Mouse (Mus musculus): ENCODE measurements around the gene Gpr18. TPM values are rescaled to one million over a fixed set of nuclear protein-coding genes. Genes with fewer than 3 reads are reported as not detected.

The Gpr18 gene
- total and polyA plus RNA-seq, 3 experiments, result 0.12 to 0.38 TPM; not detected in 1

DNA sequence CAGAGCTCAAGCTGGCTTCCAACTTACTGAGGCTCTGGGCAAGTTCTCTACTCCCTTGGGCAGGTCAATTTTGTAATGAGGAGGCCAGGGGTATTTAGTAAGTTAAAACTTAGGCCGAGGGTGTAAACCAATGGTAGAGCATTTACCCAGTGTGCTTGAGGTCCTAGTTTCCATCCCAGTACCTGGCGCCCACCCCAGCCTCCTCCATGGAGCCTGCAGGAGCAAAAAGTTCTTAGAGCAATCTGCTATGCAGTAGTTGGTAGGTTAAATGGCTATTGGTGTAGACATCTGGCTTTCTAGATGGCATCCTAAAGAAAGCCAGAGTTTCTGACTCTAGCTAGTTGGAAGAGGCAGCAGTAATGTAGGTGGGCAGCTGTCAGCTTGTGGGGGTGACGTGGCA, 33.9 kb upstream of the Gpr18 start:
- no peak for DNase-seq

DNA sequence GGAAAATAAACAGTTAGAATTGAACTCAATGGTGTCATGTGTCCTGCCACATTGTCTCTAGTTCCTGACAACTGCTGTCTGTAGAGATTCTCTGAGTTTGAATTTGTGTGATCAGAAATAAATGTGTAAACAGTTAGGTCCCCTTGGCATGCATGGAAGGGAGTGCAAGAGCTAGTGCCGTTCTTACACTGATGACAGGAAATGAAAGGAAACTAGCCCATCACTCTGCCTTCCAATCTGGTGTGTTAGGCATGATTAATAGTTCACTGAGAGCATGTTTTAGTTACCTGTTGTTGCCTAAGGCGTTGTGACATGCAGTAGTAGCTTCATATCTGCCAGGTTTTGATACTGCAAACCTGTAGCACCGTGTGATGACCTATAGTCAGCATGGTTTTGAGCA, 32.4 kb upstream of the Gpr18 start:
- no peak for DNase-seq

DNA sequence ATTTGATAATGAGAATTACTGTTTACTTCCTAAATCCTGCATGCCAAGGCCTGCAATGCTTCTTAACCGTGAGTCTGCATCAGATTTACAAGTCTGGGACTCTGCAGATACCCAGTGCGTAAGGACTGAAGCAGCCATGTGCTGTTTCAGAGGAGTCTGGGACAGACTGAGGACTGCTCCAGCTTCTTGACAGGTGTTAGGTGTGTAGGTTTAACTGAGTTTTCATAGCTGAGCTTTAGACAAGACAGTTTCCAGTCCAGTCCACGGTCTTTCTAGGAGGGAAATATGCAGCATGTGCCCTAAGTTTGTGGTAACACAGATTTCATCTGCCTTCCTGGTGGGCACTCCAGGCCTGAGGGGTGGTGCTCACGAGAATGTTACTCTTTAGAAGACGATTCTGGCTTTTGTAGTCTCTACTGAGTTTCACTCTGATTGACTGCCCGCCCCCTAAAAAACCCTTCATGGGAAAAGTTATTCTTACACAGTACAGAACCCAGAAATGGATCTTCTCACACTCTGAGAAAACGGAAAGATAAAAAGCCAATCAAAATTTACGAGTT, 31.7 kb upstream of the Gpr18 start:
- no peak for DNase-seq

DNA sequence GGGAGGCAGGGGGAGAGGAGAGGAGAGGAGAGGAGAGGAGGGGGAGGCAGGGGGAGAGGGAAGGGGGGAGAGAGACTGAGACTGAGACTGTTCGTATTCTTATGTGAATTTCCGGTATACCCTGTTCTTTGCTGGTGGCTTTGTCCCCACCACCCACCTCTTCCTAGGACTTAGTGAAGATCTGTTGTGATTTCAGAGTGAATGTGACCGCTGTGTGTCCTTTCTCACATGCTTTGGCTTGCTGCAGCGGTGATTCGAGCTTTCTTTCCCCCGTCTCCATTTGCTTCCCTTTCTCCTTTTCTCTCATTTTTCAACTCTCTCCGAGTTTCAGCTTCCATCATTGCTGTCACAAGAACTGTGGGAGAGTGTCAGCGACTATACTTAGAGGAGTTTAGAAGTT, 31.1 kb upstream of the Gpr18 start:
- DNase-seq, result no peak

DNA sequence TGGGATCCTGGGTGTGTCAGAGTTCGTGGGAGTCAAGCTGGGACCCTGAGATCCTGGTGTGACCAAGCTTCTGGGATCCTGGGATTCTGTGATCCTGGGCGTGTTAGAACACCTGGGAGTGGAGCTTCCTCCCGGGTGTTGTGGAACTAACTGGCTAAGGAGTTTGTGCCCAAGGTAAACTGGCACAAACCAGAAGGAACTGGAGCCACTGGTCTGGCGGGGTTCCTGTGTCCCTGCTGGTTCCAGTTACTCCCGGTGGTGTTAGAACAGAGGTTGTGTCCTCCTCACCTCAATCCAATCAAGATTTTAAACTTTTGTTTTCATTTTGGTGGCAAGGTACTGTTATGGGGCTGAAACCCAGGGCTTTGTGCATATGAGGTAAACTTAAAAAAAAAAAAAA, 30.6 kb upstream of the Gpr18 start:
- DNase-seq, result no peak

DNA sequence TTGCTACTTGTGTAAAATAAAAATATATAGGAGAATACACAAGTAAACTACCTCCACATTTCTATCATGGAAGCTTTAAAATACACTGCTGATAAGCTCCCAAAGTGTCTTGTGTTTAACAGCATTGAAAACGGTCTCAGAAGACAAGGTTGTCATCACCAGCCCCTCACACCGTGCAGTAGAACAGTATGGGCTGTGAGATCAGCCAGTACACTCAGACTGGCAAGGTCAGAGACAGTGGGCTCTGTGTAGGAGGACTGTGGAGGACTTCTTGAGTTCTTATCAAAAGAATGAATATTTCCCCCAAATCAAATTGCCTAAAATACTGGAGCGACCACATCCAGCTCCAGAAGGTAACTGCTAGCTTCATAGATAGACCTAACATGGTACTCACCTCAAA, 24.0 kb upstream of the Gpr18 start:
- DNase-seq, result no peak

DNA sequence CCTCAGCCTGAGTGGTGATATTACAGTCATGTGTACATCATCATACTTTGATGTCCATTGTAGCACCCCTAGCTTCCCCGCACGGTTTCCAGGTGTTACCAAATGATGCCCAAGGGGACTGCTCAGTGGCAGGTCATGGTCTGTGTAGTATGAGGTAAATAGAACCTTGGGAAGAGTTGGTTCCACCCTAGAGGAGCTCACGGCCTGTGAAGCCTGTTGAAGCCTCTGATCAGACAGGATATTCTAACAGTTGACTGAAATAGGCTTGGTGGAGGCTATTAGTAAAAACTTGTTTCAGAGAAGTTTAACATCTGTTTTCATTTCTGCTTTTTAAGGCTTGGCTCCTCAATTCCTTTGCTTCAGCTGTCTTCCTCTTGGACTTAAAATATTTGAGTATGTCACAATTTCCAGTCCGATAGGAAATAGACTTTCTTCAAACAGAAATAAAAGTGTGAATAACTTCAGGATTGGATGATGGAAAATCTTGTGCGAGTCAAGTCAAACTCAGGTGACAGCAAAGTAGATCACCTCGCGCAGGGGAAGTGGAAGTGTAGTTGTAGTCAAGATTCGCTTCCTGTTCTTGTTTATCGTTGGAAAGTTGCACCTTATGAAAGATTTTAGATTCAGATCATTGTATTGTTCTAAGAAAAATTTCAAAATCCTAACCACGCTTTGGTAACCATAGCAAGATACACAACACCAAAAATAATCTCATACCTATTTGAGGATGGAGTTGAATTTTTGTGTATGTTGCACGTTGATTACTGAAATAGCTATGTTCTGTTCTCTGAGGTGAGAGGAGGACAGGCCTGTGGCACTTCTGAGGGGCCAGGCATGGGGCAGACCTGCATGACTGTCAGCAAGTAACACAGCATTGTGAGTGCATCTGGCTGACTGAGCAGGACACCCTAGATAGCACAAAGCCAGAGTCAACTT, 22.9 kb upstream of the Gpr18 start:
- no peak for DNase-seq

DNA sequence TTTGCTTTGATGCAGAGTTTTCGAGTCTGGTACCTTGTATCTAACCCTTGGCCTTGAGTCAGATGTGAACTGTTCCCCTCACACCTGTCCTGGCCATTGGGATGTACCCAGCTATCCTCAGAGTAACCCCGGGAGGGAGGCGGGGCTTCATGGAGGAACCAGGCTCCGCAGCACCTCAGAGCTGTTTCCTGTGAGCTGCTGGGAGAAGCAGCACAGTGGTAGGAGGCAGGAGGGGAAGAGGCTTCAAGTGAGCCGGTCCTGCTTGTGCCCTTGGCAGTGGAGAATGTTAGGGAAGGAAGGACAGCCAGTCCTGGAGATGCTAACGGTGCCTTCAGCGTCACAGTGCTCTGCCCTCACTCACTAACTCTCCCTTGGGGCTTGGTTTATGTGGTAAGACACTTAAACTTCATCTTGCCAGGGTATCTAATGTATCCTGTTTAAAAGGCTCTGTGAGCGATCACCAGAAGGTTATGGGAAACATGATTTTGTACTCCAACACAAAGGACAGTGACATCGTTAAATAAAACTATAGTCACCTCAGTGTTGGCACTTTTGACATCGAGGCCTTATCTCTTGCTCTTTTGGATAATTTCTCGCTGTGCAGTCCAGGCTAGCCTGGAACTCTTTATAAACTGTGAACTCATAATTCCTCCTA, 22.1 kb upstream of the Gpr18 start:
- DNase-seq, result no peak

DNA sequence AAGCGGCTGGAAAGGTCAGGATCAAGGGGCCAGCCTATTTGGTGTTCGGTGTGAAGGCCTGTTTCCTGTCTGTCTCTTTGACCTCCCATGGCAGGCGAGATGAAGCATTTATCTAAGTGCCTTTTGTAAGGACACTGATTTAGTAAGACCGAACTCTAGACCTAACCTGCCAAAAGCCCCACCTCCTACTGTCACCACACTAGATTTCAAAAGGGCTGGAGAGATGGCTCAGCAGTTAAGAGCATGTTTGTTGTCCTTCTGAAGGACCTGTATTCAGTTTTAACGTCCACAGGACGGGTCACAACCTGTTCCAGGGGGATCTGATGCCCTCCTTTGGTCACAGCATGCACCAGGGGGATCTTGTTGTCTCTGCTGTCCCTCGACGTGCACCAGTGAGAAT, 21.3 kb upstream of the Gpr18 start:
- DNase-seq, result no peak

DNA sequence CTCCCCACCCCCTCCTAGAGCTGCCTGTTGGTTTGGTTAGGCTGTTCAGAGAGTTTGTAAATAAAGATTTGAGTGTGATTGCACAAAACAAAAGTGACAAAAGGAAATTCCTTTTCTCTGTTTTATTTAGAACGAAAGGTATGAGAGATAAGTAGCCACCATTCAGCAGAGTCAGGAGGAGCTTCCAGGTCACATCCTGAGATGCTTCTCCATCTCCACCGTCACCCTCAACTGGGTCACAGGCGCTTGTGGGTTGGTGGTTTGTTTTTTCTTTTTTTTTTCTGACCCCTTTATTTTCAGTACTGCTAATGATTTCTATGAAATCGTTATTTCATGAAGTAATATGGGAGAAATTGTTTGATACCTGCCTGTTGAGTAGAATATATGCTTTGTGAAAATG, 20.8 kb upstream of the Gpr18 start:
- no peak for DNase-seq

DNA sequence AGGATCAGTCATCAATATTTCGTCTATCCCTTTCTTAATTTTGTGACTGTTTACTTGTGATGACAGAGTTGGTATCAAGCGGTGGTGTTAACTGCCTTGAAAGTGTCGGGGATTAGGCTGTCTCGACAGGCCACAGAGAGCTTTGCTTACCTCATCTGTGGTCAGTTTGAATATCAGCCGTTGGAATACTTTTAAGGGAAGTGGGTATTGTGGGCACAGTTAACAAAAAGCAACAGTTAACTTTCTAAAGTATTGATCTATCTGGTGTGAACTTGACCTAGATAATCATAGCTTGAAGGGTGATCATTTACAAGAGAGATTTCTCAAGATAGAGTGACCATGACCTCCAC, 19.0 kb upstream of the Gpr18 start:
- no peak for DNase-seq

DNA sequence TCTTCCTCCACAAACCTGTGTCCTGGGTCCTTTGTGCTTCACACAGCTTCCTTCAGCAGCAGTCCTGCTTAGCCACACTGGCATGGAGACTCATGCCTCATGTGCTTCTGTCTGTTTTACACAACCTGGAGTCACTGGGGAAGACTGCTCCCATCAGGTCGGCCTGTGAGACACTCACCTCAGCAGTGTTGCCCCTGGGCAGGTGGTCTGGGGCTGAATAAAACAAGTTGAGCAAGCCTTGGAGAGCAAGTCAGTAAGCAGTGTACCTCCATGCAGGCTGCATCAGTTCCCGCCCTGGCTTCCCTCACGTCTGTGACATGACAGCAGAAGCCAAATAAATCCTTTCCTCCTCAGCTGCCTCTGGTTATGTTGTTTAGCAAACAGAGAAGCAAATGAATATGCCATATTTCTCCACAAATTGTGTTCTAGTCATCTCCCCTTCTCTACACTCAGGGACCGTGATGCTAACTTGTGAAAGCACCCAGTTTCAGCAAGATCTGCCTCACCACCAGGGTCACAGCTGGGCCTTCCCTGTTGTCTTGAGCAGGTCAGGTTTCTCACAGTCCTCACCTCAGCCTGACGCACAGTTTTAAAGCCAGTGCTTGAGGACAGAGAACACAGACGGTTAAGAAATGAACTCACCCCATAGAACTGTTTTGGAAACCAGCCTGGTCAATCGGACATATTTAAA, 18.5 kb upstream of the Gpr18 start:
- no peak for DNase-seq

DNA sequence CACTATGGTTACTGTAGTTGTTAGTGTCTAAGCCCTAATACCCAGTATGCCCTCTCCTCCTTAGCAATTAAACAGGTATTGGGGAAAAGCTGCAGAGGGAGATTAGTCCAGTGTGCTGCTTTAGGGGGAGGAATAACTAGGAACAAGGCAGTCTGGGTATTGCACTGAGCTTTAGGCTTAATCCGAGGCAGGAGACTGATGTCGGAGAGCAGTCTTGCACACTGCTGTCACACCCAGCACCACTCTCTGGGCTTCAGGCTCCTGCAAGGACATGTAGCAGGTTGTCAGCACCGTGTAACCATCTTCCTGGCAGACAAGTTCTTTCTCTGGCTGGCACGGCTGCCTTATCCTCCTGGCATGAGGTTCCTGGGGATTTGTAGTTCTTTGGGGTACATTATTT, 16.6 kb upstream of the Gpr18 start:
- DNase-seq, result no peak

DNA sequence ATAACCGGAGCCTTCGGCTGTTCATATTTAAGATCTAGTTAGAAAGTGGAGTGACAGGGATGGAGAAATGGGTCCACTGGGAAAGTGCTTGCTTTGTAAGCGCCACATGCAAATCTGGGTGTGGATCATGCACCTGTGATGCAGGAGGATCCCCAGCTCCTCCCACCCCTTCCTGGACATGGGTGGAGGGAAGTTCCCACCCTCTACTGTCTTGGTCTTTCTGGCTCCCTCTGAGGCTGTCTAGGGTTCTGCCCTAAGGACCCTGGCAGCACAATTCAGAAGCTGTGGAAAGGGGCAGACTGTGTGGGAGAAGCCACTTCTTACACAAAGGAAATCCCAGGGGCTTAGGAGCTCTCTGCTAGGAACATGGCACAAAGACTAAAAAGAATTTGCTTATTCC, 16.0 kb upstream of the Gpr18 start:
- no peak for DNase-seq

DNA sequence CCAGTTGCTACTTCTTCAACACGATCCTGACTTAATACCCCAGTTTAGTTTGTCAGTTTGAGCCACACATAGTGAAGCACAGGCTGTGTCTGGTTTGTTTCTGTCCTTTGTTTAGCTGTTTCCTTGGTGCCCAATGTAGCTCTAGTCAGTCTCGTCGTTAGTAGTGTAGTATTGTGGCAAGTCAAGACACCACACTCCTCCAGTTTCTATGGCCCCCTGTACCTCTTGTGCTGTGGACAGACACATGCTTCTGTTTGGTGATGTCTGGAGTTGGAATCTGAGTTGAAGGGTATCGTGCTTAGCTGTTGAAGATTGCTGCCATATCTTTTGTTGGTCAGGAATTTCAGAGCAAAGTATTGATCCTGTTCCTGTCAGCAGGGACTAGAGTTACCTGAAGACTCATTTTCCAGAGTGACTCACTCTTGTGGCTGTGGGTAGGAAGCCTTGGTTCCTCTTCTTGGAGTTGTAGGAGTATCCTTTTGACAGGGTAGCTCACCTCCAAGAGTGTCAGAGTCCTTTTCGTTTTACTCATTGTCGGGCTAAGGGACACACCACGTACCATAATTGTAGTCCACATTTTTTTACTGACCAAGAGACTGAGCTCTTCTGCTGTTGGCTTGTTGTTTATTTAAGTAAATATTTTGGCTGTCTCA, 15.3 kb upstream of the Gpr18 start:
- no peak for DNase-seq

DNA sequence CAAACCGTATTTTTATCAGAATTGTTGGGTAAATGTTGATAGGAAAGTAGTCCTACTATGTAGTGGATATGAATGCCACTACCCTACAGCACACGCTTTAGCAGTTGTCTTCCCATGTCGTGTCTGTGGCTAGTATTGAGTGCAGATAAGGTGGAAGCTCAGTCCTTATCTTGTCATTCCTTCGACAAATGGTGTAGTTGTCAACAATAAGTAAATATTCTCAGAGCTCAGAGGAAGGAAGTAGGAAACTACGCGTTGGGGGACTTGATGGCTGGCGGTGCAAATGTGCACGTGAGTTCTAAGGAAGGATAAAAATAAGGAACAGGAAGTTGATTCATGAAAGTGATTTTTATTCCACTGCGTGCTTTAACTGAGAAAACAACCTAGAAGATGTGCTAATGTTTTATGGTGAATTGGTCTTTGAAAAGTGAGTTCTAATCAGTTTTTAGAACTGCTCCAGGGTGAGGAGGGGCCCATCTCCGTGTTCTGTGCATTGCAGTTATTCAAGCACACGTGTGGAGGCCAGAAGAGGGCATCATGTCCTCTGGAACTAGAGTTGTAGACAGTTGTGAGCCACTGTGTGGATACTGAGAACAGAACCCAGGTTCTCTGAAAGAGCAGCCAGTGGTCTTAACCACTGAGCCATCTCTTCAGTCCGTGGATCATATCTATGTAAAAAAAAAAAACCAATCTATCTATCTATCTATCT, 13.8 kb upstream of the Gpr18 start:
- DNase-seq, result no peak

DNA sequence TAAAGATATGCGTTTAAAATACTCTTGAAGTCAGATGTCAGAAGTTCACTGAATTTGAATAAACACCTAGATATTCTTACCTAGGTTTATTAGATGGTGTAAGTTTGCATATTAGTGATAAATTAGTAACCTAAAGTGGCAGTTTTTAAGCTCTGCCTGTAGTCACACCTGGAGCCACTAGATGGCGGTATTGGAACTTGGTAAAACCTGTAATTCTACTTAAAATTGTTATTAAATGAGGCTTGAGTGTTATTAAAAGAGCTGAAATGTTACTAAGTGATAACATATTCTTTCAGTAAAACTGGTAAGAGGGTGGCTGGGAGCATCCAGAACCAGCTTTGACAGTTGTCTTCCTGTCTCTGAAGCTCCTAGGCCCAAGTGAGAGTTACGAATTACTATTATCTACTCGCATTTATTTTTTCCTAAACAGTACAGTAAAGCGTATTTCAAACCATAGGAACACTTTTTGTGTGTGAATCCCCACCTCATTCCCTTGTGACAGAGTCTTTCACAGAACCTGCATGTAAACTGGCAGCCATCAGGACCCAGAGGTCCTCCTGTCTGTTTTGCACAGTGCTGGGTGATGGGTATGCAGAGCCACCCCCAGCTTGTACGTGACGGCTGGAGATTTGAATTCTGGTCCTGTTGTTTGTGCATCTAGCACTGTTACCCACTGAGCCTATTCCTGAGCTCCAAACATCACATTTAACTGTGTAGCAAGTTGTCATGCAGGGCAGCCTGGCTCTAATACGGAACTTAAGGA, 13.0 kb upstream of the Gpr18 start:
- DNase-seq, result no peak

DNA sequence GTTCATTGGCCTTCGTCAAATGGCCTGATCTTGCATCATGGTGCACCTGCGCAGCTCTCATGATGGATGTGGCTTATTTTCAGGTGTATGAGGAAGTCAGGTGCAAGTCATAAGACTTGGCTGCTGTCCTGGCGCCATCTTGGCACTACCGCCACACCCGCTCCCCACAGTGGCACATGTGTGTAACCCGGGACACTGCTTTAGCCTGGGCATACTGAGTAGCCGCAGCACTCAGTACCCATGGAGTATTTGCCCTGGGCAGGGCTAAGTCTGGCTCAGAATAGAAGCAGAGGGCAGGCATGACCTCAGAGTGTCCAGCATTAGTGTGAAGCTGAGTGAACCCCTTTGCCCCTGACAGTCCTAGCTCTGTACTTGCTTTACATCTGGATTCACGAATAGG, 11.9 kb upstream of the Gpr18 start:
- no peak for DNase-seq

DNA sequence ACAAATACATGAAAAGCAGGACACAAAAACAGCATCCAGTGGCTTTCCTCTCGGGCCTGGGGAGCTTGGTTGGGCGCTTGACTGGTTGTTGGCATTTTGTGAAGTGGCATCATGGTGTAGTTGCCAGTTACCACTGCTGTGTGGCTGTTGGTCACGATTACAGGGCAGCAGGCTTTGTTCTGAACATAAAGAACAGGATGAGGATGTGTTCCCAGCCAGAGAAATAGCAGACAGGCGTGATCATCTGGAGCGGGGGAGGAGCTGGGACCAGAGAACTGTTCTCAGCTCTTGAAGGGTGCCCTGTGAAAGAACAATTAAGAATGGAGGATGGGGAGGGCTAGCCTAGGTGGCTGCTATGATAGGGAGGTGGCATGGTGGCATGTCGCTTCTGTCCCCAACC, 11.3 kb upstream of the Gpr18 start:
- DNase-seq, result no peak

DNA sequence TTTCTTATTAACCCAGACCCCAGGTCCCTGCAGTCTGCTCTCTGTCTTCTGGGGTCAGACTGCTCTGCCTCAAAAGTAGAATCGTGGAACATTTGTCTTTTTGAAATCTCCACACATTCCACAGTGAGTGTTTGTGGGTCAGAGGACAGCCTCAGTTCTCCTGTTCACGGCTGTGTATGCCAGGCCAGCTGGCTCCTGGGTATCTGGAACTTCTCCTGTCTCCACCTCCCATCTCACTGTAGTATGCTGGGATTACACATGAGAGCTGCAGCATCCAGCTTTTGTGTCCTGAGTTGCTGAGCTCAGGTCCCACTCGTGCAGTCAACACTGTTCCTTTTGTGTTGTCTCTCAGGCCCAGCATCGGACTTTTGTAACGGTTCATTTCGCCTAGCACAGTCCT, 9.3 kb upstream of the Gpr18 start:
- no peak for DNase-seq

DNA sequence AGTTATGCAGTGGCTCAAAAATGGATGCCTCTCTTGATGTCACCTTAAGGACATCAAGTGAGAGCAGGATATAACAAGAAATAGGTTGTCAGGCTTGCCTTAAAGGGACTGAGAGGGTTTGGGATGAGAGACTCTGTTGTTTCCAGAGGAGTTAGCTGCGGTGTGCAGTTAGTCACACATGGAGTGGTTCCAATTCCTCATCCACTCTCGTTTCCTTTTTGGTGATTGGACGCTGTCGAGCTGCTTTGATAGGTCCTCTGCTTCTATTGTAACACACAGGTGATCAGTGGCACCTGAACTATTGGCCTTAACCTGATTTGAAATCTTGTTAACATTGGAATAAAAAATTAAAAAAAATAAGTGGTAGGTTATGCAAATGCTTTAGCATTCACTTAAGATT, 7.2 kb upstream of the Gpr18 start:
- no peak for DNase-seq

Measured in adrenal gland, adult 2 months (tissue).